Mouse (Mus musculus): ENCODE measurements at regions not wholly inside any gene's neighbourhood (a gene's known extent, or its start where the extent isn't known, plus 50 kb on each side); places are given as distances from the start of the nearest gene placed in this dataset.

DNA sequence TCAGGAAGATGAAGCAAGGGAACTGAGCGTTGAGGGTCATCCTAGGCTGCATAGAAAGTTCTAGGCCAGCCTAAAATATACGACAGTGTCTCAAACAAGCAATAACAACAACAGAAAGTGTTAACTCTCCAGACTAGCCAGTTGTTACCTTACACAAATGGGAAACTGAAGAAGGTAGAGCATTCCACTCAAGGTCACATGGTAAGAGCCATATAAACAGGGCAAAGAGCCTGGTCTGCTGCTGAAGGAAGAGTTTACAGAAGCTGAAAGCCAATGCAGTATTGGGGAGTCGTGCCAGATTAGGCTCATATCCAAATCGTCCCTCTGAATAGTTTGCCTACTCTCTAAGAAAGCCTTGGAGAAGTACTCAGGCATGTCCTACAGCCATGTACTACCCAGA is 59.6 kb upstream of the Trabd2b start:
- no peaks in the 10 kb centered on the region for H3K4me1 ChIP-seq (ENCODE audit: control insufficient read depth, insufficient read depth, low read length)
- H3K4me3 ChIP-seq (ENCODE audit: insufficient read depth, low read length): no peak overlapping the region
- TF ChIP-seq CTCF (IDR thresholded peaks at IDR 0.05; ENCODE audit: extremely low read depth, insufficient read depth, low read length) (no peak), POLR2A (IDR thresholded peaks at IDR 0.05; ENCODE audit: extremely low read depth, insufficient read depth, low read length) (no peak)
- no peak overlapping the region for H3K27ac ChIP-seq (ENCODE audit: insufficient read depth, low read length)

DNA sequence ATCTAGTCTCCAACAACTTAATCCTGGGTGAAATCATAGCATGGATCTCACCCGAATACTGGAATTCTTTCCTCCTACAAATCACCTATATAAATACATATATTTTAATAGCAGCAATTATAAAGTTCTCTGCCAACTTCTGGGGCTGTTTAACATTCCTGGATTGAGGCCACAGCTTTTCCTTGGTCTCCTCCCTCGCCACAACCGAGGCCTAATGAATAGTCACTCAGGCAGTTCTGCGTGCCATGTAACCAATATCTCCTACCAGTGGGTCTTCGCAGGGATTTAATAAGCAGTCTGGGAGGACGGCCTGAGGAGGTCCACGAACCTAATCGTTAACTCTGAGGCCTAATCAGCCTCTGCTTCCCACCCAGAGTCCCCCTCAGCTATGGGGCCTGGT is 56.9 kb upstream of the Trabd2b start:
- Histone ChIP-seq H3K4me3 (ENCODE audit: insufficient read depth, low read length) (no peak overlapping the region), H3K4me1 (ENCODE audit: control insufficient read depth, insufficient read depth, low read length) (0 out of 2 replicates have a peak, but pooled peaks cover 2% of the 10 kb centered on the region), H3K27ac (ENCODE audit: insufficient read depth, low read length) (no peak overlapping the region)
- no peak for TF ChIP-seq POLR2A (IDR thresholded peaks at IDR 0.05; ENCODE audit: extremely low read depth, insufficient read depth, low read length)
- TF ChIP-seq CTCF (IDR thresholded peaks at IDR 0.05; ENCODE audit: extremely low read depth, insufficient read depth, low read length): no peak

DNA sequence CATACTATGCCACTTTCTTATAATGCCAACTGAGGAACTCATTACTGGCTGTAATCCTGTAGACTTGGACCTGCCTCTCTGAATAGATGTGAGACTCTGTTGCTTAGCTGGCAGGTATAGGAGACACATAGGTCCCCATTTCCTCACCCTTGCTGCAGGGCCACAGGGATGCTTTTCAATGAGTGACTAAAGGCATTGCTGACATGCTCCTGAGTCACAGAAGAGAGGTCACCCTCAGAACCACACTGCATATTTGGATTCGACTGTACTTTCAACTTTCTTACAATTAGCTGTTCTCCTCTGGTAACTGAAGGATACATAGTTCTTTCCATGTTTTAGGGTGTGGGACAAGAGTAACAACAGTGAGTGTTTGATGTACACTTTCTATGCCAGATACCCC is 55.2 kb upstream of the Trabd2b start:
- Histone ChIP-seq H3K4me1 (ENCODE audit: control insufficient read depth, insufficient read depth, low read length) (0 out of 2 replicates have a peak, but pooled peaks cover 2% of the 10 kb centered on the region), H3K27ac (ENCODE audit: insufficient read depth, low read length) (no peak overlapping the region), H3K4me3 (ENCODE audit: insufficient read depth, low read length) (no peak overlapping the region)
- TF ChIP-seq POLR2A (IDR thresholded peaks at IDR 0.05; ENCODE audit: extremely low read depth, insufficient read depth, low read length) (no peak), CTCF (IDR thresholded peaks at IDR 0.05; ENCODE audit: extremely low read depth, insufficient read depth, low read length) (no peak)

DNA sequence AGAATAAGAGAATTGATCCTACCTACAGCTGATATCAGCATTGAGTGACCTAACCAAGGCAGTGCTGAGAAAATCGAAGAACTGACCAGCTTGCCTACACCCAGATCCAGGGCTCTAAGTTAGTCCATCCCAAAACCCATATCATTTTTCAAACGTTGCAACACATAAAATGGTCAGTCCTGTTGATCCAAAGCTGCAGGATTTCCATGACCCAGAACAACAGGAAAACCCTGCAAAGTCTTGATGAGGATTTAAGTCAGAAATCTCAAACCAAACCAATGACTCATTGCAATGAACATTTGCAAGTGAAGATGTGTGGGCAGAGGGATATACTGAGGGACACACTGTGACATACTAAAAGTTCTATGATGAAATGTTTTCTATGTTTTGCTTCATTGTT is 53.5 kb upstream of the Trabd2b start:
- no peak for TF ChIP-seq CTCF (IDR thresholded peaks at IDR 0.05; ENCODE audit: extremely low read depth, insufficient read depth, low read length)
- TF ChIP-seq POLR2A (IDR thresholded peaks at IDR 0.05; ENCODE audit: extremely low read depth, insufficient read depth, low read length): no peak
- Histone ChIP-seq H3K4me3 (ENCODE audit: insufficient read depth, low read length) (no peak overlapping the region), H3K4me1 (ENCODE audit: control insufficient read depth, insufficient read depth, low read length) (0 out of 2 replicates have a peak, but pooled peaks cover 2% of the 10 kb centered on the region), H3K27ac (ENCODE audit: insufficient read depth, low read length) (no peak overlapping the region)

Measured in cortical plate, adult 2 months (tissue).